Mouse (Mus musculus) midbrain, embryonic 11.5 days (tissue): Measurements from ENCODE around the gene Gm20929. TPM values are rescaled to one million over a fixed set of nuclear protein-coding genes. Genes with fewer than 3 reads are reported as not detected.
"Not testable (repeated sequence)": the region's sequence is repeated elsewhere in the genome, so short reads cannot be mapped to it uniquely, and the experiment has no call there.

Experiments
- ATAC-seq: fragments of 200-750 bp; cut with Nextera tagmentation; 2 replicates; pipeline ENCODE4 v1.8.0; 2017; ENCODE audit warnings: moderate TSS enrichment, moderate library complexity; ENCODE audit not compliant: low FRiP score
- DNase-seq: peaks from one replicate; pipeline ENCODE4 v3.0.0; 2015; ENCODE audit warnings: low spot score; ENCODE audit errors: missing footprints
- H3K27ac ChIP-seq: fragments of 300-500 bp; sonication (generic); 2 replicates; pipeline ENCODE4 v1.5.1; 2014; ENCODE audit warnings: low read depth, low read length
- H3K27me3 ChIP-seq: fragments of 300-500 bp; sonication (generic); 2 replicates; pipeline ENCODE4 v1.6.1; 2014; ENCODE audit warnings: mild to moderate bottlenecking, low read length, moderate library complexity, mixed read lengths; ENCODE audit not compliant: control insufficient read depth, insufficient read depth
- H3K36me3 ChIP-seq: fragments of 300-500 bp; sonication (generic); 2 replicates; pipeline ENCODE4 v1.6.1; 2014; ENCODE audit warnings: mild to moderate bottlenecking, low read length, moderate library complexity, mixed read lengths; ENCODE audit not compliant: control insufficient read depth, insufficient read depth
- H3K4me1 ChIP-seq: fragments of 300-500 bp; sonication (generic); 2 replicates; pipeline ENCODE4 v1.6.1; 2014; ENCODE audit warnings: low read length; ENCODE audit not compliant: control insufficient read depth, insufficient read depth
- H3K4me2 ChIP-seq: fragments of 300-500 bp; sonication (generic); 2 replicates; pipeline ENCODE4 v1.6.1; 2014; ENCODE audit warnings: mild to moderate bottlenecking, moderate library complexity
- H3K4me3 ChIP-seq: fragments of 300-500 bp; sonication (generic); 2 replicates; pipeline ENCODE4 v1.5.1; 2014; ENCODE audit warnings: low read depth, low read length
- H3K9ac ChIP-seq: fragments of 300-500 bp; sonication (generic); 2 replicates; pipeline ENCODE4 v1.6.1; 2014; ENCODE audit warnings: low read length
- H3K9me3 ChIP-seq: fragments of 300-500 bp; sonication (generic); 2 replicates; pipeline ENCODE4 v1.6.1; 2016; ENCODE audit warnings: low read length; ENCODE audit not compliant: control insufficient read depth
- WGBS: fragments of 180-500 bp; shearing (Covaris S2); extraction: QIAGEN DNeasy Blood & Tissue Kit; methylation state at CpG from one replicate; pipeline ENCODE4 v1.1.7; 2014; 5-methylcytosine and 5-hydroxymethylcytosine counted together
- polyA plus RNA-seq: library from polyadenylated mRNA; unstranded; fragments of >200 nt; fragmentation: Nextera tagmentation; extraction: Ambion mirVana; gene quantifications from 2 replicates; pipeline ENCODE4 v1.2.1, GENCODE M21; 2014

Gm20929 gene
- polyA plus RNA-seq = not detected in 2 replicates

GRCm38 (mm10) chrY:53843649-53844048 lies at the start of gene Gm20929:
Gene Gm20929 (plus strand): TSS chrY:53843949.
- not testable (repeated sequence) for H3K4me2 ChIP-seq, H3K4me3 ChIP-seq, H3K4me1 ChIP-seq, H3K9me3 ChIP-seq, ATAC-seq, H3K36me3 ChIP-seq, H3K27me3 ChIP-seq, H3K9ac ChIP-seq, DNase-seq, H3K27ac ChIP-seq
- no CpG with 5 or more reads among the region's 6 CpGs for WGBS
